Mouse (Mus musculus) hematopoietic stem cell, adult 5-6 weeks (primary cell): ENCODE data around the gene Cyb5r4. TPM values are rescaled to one million over a fixed set of nuclear protein-coding genes. Genes with fewer than 3 reads are reported as not detected.
"Not testable (repeated sequence)": the region's sequence is repeated elsewhere in the genome, so short reads cannot be mapped to it uniquely, and the experiment has no call there.

Experiments
- ATAC-seq, 2 experiments: fragments of 125-278 bp in 1 of 2; replicated peaks in 1 of 2; 2 replicates each; pipeline ENCODE4 v1.8.0; 2016 to 2017; ENCODE audit warnings: inconsistent platforms in 2 of 2, mild to moderate bottlenecking in 2 of 2, moderate number of reproducible peaks in 2 of 2, low read depth in 1 of 2, moderate TSS enrichment in 1 of 2; ENCODE audit not compliant: low FRiP score in 2 of 2, poor library complexity in 2 of 2, severe bottlenecking in 2 of 2, insufficient read depth in 1 of 2, low TSS enrichment in 1 of 2
- total RNA-seq: library from RNA; stranded (forward); fragments of 172-1452, 232-1000 nt; gene quantifications from 2 replicates; pipeline ENCODE4 v1.2.3, GENCODE M21; 2017

Cyb5r4 gene
- total RNA-seq, 1 experiment from 2014 or later, result 130 TPM

GRCm38 (mm10) chr9:87115019-87115418 is 93.2 kb downstream of the Cyb5r4 start:
- ATAC-seq, result no peak

- ATAC-seq, result no peak
Measured at GRCm38 (mm10) chr9:87115456-87115931, 93.7 kb downstream of the Cyb5r4 start.

- ATAC-seq, result no peak
Measured at GRCm38 (mm10) chr9:87115978-87116377, 94.2 kb downstream of the Cyb5r4 start.

- no peak for ATAC-seq
Measured at GRCm38 (mm10) chr9:87118996-87119395, 97.2 kb downstream of the Cyb5r4 start.

GRCm38 (mm10) chr9:87121956-87122493 is 100.2 kb downstream of the Cyb5r4 start:
- no peak for ATAC-seq

- not testable (repeated sequence) for ATAC-seq
Measured at GRCm38 (mm10) chr9:87127046-87127445, 105.2 kb downstream of the Cyb5r4 start.

Other genes starting within 250 kb of the Cyb5r4 start
- gene Snap91, start 141.4 kb upstream of the Cyb5r4 start, total RNA-seq, result not detected in 2 replicates
- not detected in 2 replicates for gene Ripply2, start 6.5 kb upstream of the Cyb5r4 start, total RNA-seq
- gene Mrap2, start 122.3 kb downstream of the Cyb5r4 start, total RNA-seq, result not detected in 2 replicates
- gene Cep162, start 233.5 kb downstream of the Cyb5r4 start, total RNA-seq, result 17.5 and 35.6 TPM in 2 replicates